In genomic region chr2:174428076-174428835, GRCm38 (mm10) we compare ENCODE assay signal across 24 mouse cellular contexts. TPM values are rescaled to one million over a fixed set of nuclear protein-coding genes. Genes with fewer than 3 reads are reported as not detected.
A peak's percentile ranks its signal among the peaks of the same experiment; 100 is the strongest.
DNase-seq lines count a peak whose midpoint lies in the region; ATAC-seq lines count a peak whose summit lies in the region.
"Had no signal": no experiment of that assay in that cellular context is flagged by ENCODE, and none has a peak within 500 bp of the region (broad histone marks: within the 10 kb centered on the region; RNA-seq: fewer than 3 reads in every experiment).

No protein-coding gene starts in this region.

- H3K27me3 ChIP-seq in kidney, embryonic 15.5 days = no peaks in the 10 kb centered on the region
- H3K27me3 ChIP-seq: heart, embryonic 12.5 days; hindbrain, embryonic 15.5 days; limb, embryonic 15.5 days; liver, embryonic 13.5 days had no signal

- H3K4me1 ChIP-seq in kidney, embryonic 15.5 days = peaks cover 22% of the 10 kb centered on the region
- H3K4me1 ChIP-seq: heart, embryonic 12.5 days; hindbrain, embryonic 15.5 days; limb, embryonic 15.5 days; liver, embryonic 13.5 days had no signal

- no peaks in the 10 kb centered on the region for H3K9me3 ChIP-seq in kidney, embryonic 15.5 days (replicated peaks)
- H3K9me3 ChIP-seq: heart, embryonic 12.5 days; hindbrain, embryonic 15.5 days; limb, embryonic 10.5 days; limb, embryonic 15.5 days; liver, embryonic 13.5 days had no signal

- DNase-seq in heart, adult 11 months = peak; percentile 81
- DNase-seq in heart, adult 8-10 months (ENCODE audit: low spot score) = no peak
- DNase-seq in layer of hippocampus, adult 9-11 months = peak; percentile 0
- DNase-seq in layer of hippocampus, postnatal 10 days (ENCODE audit: low spot score in 2 of 2) = no peak
- DNase-seq in kidney, postnatal 25 days = peak; percentile 36 to 68
- DNase-seq in lung, postnatal 36 days = no peak
- no peak for DNase-seq in spleen, postnatal 36 days (ENCODE audit: low spot score in 2 of 2)
- DNase-seq: adrenal gland, adult 2 months; B cell, adult 2 months; cerebellum, adult 2 months; cerebellum, postnatal 14 days; gastrocnemius, postnatal 25 days; heart, adult 18-20 months; heart, postnatal 4 days; liver, embryonic 13.5 days; lung, postnatal 10 days had no signal

- peak; percentile 33; the same call in 1 of the 2 replicates for ATAC-seq in kidney, embryonic 15.5 days (replicated peaks; ENCODE audit: low FRiP score)
- ATAC-seq: inflammation-experienced regulatory T-cells, adult 6 months had no signal

- 71% methylated on average over 18 of the region's 18 CpGs for WGBS in kidney, embryonic 15.5 days

- no peak overlapping the region for H3K4me3 ChIP-seq in kidney, embryonic 15.5 days (replicated peaks)
- H3K4me3 ChIP-seq: heart, embryonic 12.5 days; hindbrain, embryonic 15.5 days; limb, embryonic 10.5 days; limb, embryonic 15.5 days; liver, embryonic 13.5 days had no signal

- H3K27ac ChIP-seq in kidney, embryonic 15.5 days = peak overlapping the region; percentile 59; the same call in 1 of the 2 replicates
- H3K27ac ChIP-seq: hindbrain, embryonic 15.5 days; limb, embryonic 10.5 days; limb, embryonic 15.5 days; liver, embryonic 13.5 days had no signal

- H3K9ac ChIP-seq in kidney, embryonic 15.5 days = no peak overlapping the region
- H3K9ac ChIP-seq: heart, embryonic 12.5 days; hindbrain, embryonic 15.5 days; limb, embryonic 15.5 days; liver, embryonic 13.5 days had no signal

- no peak overlapping the region for H3K4me2 ChIP-seq in kidney, embryonic 15.5 days
- H3K4me2 ChIP-seq: heart, embryonic 12.5 days; hindbrain, embryonic 15.5 days; limb, embryonic 15.5 days; liver, embryonic 13.5 days had no signal

- H3K36me3 ChIP-seq in kidney, embryonic 15.5 days = peaks cover 84% of the 10 kb centered on the region

RNA-seq across cellular contexts. Expression of gene Ctsz, which starts 10.6 kb away (rescaled TPM):
- 10 to 100 TPM; 23.2 to 31.4 (median 25.9) TPM for total RNA-seq in heart, adult 8-10 months (2022)
- total RNA-seq in layer of hippocampus, postnatal 10 days (2021) = 10 to 100 TPM; 23.2 to 25.9 TPM
- polyA plus RNA-seq in kidney, embryonic 15.5 days (2015; fragmentation: Nextera tagmentation; extraction: Ambion mirVana) = 133 and 136 TPM in 2 replicates

RNA-seq across cellular contexts. Expression of gene Nelfcd, which starts 12.7 kb away (rescaled TPM):
- total RNA-seq in heart, adult 8-10 months (2022) = 10 to 100 TPM; 27.3 to 28.7 (median 28.4) TPM
- 10 to 100 TPM; 55.0 to 58.2 TPM for total RNA-seq in layer of hippocampus, postnatal 10 days (2021)
- 112 and 130 TPM in 2 replicates for polyA plus RNA-seq in kidney, embryonic 15.5 days (2015; fragmentation: Nextera tagmentation; extraction: Ambion mirVana)

RNA-seq across cellular contexts. Expression of gene Tubb1, which starts 22.2 kb away (rescaled TPM):
- total RNA-seq in heart, adult 8-10 months (2022) = 10 to 100 TPM in 1 of 4 experiments, 1 to 10 TPM in 3; 4.1 to 10.8 (median 6.5) TPM
- total RNA-seq in layer of hippocampus, postnatal 10 days (2021) = not detected
- polyA plus RNA-seq in kidney, embryonic 15.5 days (2015; fragmentation: Nextera tagmentation; extraction: Ambion mirVana) = 1.6 and 2.6 TPM in 2 replicates
- total RNA-seq: left cerebral cortex, postnatal 10 days had no signal
- polyA plus RNA-seq: cortical plate, adult 2 months had no signal

RNA-seq across cellular contexts. Expression of gene Atp5e, which starts 35.6 kb away (rescaled TPM):
- total RNA-seq in heart, adult 8-10 months (2022) = 1,000 to 10,000 TPM; 1,537 to 1,974 (median 1,684) TPM
- total RNA-seq in layer of hippocampus, postnatal 10 days (2021) = 100 to 1,000 TPM; 332 to 389 TPM
- 849 and 854 TPM in 2 replicates for polyA plus RNA-seq in kidney, embryonic 15.5 days (2015; fragmentation: Nextera tagmentation; extraction: Ambion mirVana)

RNA-seq across cellular contexts. Expression of gene Prelid3b, which starts 44.6 kb away (rescaled TPM):
- total RNA-seq in heart, adult 8-10 months (2022) = 10 to 100 TPM; 49.9 to 68.8 (median 58.7) TPM
- total RNA-seq in layer of hippocampus, postnatal 10 days (2021) = 10 to 100 TPM; 43.4 to 48.0 TPM
- 109 and 110 TPM in 2 replicates for polyA plus RNA-seq in kidney, embryonic 15.5 days (2015; fragmentation: Nextera tagmentation; extraction: Ambion mirVana)

Comparison
In these comparisons a context has a peak if more than half of its experiments do, and no peak if none do; other contexts are left out.
1. DNase-seq: peak in heart, adult 11 months (single experiment), layer of hippocampus, adult 9-11 months (single experiment) and kidney, postnatal 25 days (2 of 2); none in heart, adult 8-10 months (single experiment), layer of hippocampus, postnatal 10 days (0 of 2), lung, postnatal 36 days (single experiment) and spleen, postnatal 36 days (0 of 2).
2. RNA of gene Tubb1, which starts 22.2 kb away (total RNA-seq): 4.1 to 10.8 TPM in heart, adult 8-10 months; not detected in layer of hippocampus, postnatal 10 days; every median in the first group is over 4 times any median in the second.